Mouse (Mus musculus): ENCODE data around the gene Chrng. TPM values are rescaled to one million over a fixed set of nuclear protein-coding genes. Genes with fewer than 3 reads are reported as not detected.

The Chrng gene
- polyA plus RNA-seq, 1 experiment from 2014 or later: 0.12 TPM

- 92% methylated on average over 3 of the region's 3 CpGs for WGBS
- no peak overlapping the region for H3K4me3 ChIP-seq
Measured at GRCm38 (mm10) chr1:87227160-87227550, 22.7 kb downstream of the Chrng start.

DNA sequence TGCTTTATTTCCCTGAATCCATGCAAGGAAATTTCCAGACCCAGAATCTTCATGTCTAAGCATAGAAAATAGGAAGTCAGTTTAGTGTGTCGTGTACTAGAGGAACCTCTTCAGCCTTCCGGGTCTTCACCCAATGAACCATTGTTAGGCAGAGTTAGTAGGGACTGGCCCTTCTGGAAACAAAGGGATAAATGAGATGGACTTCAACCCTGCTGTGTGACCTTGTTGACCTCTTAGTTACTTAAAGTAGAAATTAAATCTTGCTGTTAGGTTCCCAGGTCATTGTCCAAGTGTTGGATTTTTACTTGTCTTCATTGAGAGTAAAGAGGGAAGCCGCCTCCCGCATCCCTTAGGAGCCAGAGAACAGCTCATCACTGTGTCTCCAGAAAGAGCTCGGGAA lies 26.1 kb downstream of the Chrng start:
- H3K4me3 ChIP-seq: no peak overlapping the region
- no peak overlapping the region for H3K4me2 ChIP-seq
- no peaks in the 10 kb centered on the region for H3K27me3 ChIP-seq
- peaks cover 63% of the 10 kb centered on the region for H3K36me3 ChIP-seq
- no peaks in the 10 kb centered on the region for H3K9me3 ChIP-seq
- no peak overlapping the region for H3K9ac ChIP-seq
- H3K27ac ChIP-seq: no peak overlapping the region
- WGBS: 88% methylated on average over 5 of the region's 5 CpGs
- ATAC-seq (ENCODE audit: borderline replicate concordance, extremely low read depth, low FRiP score, low TSS enrichment): no peak
- H3K4me1 ChIP-seq: no peaks in the 10 kb centered on the region

More at GRCm38 (mm10) chr1:87227160-87227550, 22.7 kb downstream of the Chrng start:
- Histone ChIP-seq H3K4me2 (no peak overlapping the region), H3K9me3 (no peaks in the 10 kb centered on the region), H3K9ac (no peak overlapping the region), H3K36me3 (peaks cover 84% of the 10 kb centered on the region), H3K4me1 (no peaks in the 10 kb centered on the region), H3K27ac (no peak overlapping the region), H3K27me3 (no peaks in the 10 kb centered on the region)
- ATAC-seq (ENCODE audit: borderline replicate concordance, extremely low read depth, low FRiP score, low TSS enrichment): no peak

DNA sequence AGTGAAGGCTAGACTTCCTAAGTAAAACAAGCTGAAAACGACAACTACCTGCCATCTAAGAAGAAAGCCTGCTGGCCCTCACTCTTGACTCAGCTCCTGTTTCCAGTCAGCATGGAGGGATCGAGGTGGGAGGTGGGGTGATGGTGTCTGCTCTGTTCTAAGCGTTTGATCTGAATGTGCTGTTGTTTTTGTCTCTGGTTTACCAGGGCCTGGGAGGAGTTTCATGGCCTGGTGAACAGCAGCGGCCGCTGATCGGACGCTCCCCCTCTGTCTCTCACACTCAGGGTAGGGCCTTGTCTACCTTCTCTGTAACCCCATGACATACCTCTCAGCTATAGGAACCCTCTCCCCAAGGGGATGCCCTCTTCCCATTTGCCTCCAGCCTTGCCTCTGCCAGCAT lies 27.7 kb downstream of the Chrng start:
- peaks cover 49% of the 10 kb centered on the region for H3K36me3 ChIP-seq
- H3K27me3 ChIP-seq: no peaks in the 10 kb centered on the region
- H3K4me2 ChIP-seq: no peak overlapping the region
- H3K27ac ChIP-seq: no peak overlapping the region
- no peaks in the 10 kb centered on the region for H3K9me3 ChIP-seq
- 83% methylated on average over 7 of the region's 7 CpGs for WGBS
- no peak overlapping the region for H3K9ac ChIP-seq
- H3K4me3 ChIP-seq: no peak overlapping the region
- ATAC-seq (ENCODE audit: borderline replicate concordance, extremely low read depth, low FRiP score, low TSS enrichment): no peak
- H3K4me1 ChIP-seq: no peaks in the 10 kb centered on the region

- WGBS: 48% methylated on average over 8 of the region's 8 CpGs
- no peak for ATAC-seq (ENCODE audit: borderline replicate concordance, extremely low read depth, low FRiP score, low TSS enrichment)
- H3K4me3 ChIP-seq: no peak overlapping the region
- peaks cover 6% of the 10 kb centered on the region; the same call in 1 of the 2 replicates for H3K36me3 ChIP-seq
- H3K9ac ChIP-seq: no peak overlapping the region
- no peak overlapping the region for H3K4me2 ChIP-seq
- H3K4me1 ChIP-seq: no peaks in the 10 kb centered on the region
- H3K9me3 ChIP-seq: no peaks in the 10 kb centered on the region
- H3K27me3 ChIP-seq: no peaks in the 10 kb centered on the region
- no peak overlapping the region for H3K27ac ChIP-seq
Measured at GRCm38 (mm10) chr1:87239056-87239455, 34.6 kb downstream of the Chrng start.

DNA sequence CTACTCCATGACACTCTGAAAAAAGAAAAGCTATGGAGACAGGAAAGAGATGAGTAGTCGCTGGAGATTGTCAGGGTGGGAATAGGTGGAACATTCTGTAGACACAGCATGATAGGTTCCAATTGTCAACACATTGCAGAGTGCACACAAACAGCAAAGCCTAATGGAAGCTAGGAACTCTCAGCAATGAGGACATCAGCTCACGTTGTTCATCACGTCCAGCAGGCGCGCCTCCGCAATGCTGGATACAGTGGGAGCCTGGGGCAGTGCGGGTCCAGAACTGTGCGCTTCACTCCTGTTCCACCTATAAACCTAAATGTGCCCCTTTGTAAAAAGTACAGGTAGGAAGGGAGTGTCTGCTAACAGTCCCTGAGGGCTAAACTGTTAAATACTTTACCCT lies 38.6 kb downstream of the Chrng start:
- H3K4me3 ChIP-seq: no peak overlapping the region
- H3K27me3 ChIP-seq: no peaks in the 10 kb centered on the region
- 88% methylated on average over 8 of the region's 8 CpGs for WGBS
- no peaks in the 10 kb centered on the region for H3K9me3 ChIP-seq
- peaks cover 6% of the 10 kb centered on the region for H3K4me1 ChIP-seq
- no peaks in the 10 kb centered on the region; the same call in 1 of the 2 replicates for H3K36me3 ChIP-seq
- no peak overlapping the region for H3K4me2 ChIP-seq
- no peak overlapping the region for H3K9ac ChIP-seq
- H3K27ac ChIP-seq: no peak overlapping the region
- no peak for ATAC-seq (ENCODE audit: borderline replicate concordance, extremely low read depth, low FRiP score, low TSS enrichment)

DNA sequence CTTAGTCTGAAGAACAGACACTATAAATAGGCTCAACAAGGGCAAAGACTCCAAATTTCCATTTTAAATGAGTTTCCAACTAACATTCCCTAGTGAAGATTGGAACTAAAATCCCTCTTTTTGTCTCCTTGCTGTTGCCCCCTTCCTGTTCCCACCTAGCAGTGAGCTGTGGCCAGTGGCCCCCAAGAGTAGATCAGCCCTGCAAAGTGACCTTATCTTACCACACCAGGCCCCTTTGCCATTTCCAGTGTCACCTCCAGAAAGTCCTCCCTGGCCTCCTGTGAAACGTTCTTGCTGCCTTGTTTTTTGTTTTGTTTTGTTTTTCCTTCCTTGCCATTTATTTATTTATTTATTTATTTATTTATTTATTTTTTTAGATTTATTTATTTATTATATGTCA lies 41.0 kb downstream of the Chrng start:
- no peaks in the 10 kb centered on the region for H3K27me3 ChIP-seq
- no peak overlapping the region for H3K4me2 ChIP-seq
- H3K27ac ChIP-seq: no peak overlapping the region
- no peak for ATAC-seq (ENCODE audit: borderline replicate concordance, extremely low read depth, low FRiP score, low TSS enrichment)
- H3K4me3 ChIP-seq: no peak overlapping the region
- 16% methylated on average over 1 of the region's 1 CpGs for WGBS
- peaks cover 6% of the 10 kb centered on the region for H3K4me1 ChIP-seq
- no peaks in the 10 kb centered on the region for H3K36me3 ChIP-seq
- H3K9ac ChIP-seq: no peak overlapping the region
- H3K9me3 ChIP-seq: no peaks in the 10 kb centered on the region

DNA sequence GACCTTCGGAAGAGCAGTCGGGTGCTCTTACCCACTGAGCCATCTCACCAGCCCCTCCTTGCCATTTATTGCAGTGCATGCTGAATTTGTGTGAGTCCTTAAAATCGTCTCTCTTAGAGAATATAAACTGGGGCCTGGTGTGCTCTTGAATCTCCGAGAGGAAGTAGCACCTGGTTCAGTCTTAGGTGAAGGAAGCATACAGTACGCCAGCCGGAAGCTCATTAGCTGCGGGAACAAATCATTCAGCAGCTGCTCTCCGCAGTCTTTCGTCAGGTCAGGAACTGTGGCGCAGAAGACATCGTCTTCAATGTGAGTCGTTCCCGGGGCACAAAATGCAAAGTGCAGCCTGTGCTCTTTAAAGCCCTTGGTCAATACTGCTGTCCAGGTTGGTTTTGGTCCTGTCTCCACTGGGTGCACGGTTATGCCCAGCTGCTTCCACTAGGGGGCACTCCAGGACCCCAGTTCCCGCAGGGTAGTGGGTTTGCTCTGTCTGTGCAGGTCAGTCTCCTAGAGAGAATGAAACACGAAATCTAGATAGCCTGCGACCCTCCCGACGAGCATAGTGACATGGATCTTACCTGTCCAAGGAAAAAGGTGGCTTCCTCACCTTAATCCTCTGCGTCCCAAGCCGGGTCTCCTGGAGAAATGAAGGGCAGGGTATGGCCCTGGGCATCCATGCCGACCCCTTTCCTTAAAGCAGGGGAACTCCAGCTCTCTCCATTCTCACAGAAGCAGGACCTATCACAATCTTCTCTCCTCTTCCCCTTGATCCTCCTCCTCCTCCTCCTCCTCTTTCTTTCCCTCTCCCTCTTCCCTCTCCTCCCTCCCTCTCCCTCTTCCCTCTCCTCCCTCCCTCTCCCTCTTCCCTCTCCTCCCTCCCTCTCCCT lies 41.7 kb downstream of the Chrng start:
- H3K27me3 ChIP-seq: no peaks in the 10 kb centered on the region
- no peak overlapping the region for H3K27ac ChIP-seq
- no peak overlapping the region for H3K9ac ChIP-seq
- H3K4me1 ChIP-seq: peaks cover 6% of the 10 kb centered on the region
- H3K4me2 ChIP-seq: peak overlapping the region; percentile 30; the same call in 1 of the 2 replicates
- ATAC-seq (ENCODE audit: borderline replicate concordance, extremely low read depth, low FRiP score, low TSS enrichment): peak; percentile 74
- no peaks in the 10 kb centered on the region for H3K36me3 ChIP-seq
- no peak overlapping the region for H3K4me3 ChIP-seq
- 24% methylated on average over 22 of the region's 22 CpGs for WGBS
- H3K9me3 ChIP-seq: no peaks in the 10 kb centered on the region

- no peaks in the 10 kb centered on the region; the same call in 1 of the 2 replicates for H3K27me3 ChIP-seq
- 49% methylated on average over 5 of the region's 5 CpGs for WGBS
- no peak overlapping the region for H3K4me3 ChIP-seq
- no peaks in the 10 kb centered on the region for H3K36me3 ChIP-seq
- H3K27ac ChIP-seq: no peak overlapping the region
- ATAC-seq (ENCODE audit: borderline replicate concordance, extremely low read depth, low FRiP score, low TSS enrichment): no peak
- H3K4me2 ChIP-seq: no peak overlapping the region
- H3K9me3 ChIP-seq: no peaks in the 10 kb centered on the region
- no peaks in the 10 kb centered on the region for H3K4me1 ChIP-seq
- no peak overlapping the region for H3K9ac ChIP-seq
Measured at GRCm38 (mm10) chr1:87252040-87252609, 47.7 kb downstream of the Chrng start.

GRCm38 (mm10) chr1:87255173-87255572 lies 50.7 kb downstream of the Chrng start:
- Histone ChIP-seq H3K4me2 (no peak overlapping the region), H3K4me1 (no peaks in the 10 kb centered on the region), H3K9ac (no peak overlapping the region), H3K27me3 (peaks cover 29% of the 10 kb centered on the region), H3K9me3 (no peaks in the 10 kb centered on the region), H3K4me3 (no peak overlapping the region), H3K27ac (no peak overlapping the region), H3K36me3 (no peaks in the 10 kb centered on the region)
- WGBS: 43% methylated on average over 4 of the region's 4 CpGs
- no peak for ATAC-seq (ENCODE audit: borderline replicate concordance, extremely low read depth, low FRiP score, low TSS enrichment)

- no peak for ATAC-seq (ENCODE audit: borderline replicate concordance, extremely low read depth, low FRiP score, low TSS enrichment)
- H3K4me3 ChIP-seq: no peak overlapping the region
- H3K36me3 ChIP-seq: no peaks in the 10 kb centered on the region
- WGBS: 19% methylated on average over 11 of the region's 11 CpGs
- H3K4me1 ChIP-seq: no peaks in the 10 kb centered on the region
- no peak overlapping the region for H3K9ac ChIP-seq
- H3K27ac ChIP-seq: no peak overlapping the region
- H3K9me3 ChIP-seq: no peaks in the 10 kb centered on the region
- H3K27me3 ChIP-seq: peaks cover 48% of the 10 kb centered on the region
- no peak overlapping the region for H3K4me2 ChIP-seq
Measured at GRCm38 (mm10) chr1:87257691-87258090, 53.2 kb downstream of the Chrng start.

GRCm38 (mm10) chr1:87258484-87258883 lies 54.0 kb downstream of the Chrng start:
- Histone ChIP-seq H3K4me2 (no peak overlapping the region), H3K36me3 (no peaks in the 10 kb centered on the region), H3K9ac (no peak overlapping the region), H3K9me3 (no peaks in the 10 kb centered on the region), H3K4me3 (no peak overlapping the region), H3K27ac (no peak overlapping the region), H3K27me3 (peaks cover 56% of the 10 kb centered on the region), H3K4me1 (no peaks in the 10 kb centered on the region)
- ATAC-seq (ENCODE audit: borderline replicate concordance, extremely low read depth, low FRiP score, low TSS enrichment): no peak
- 8% methylated on average over 14 of the region's 14 CpGs for WGBS

DNA sequence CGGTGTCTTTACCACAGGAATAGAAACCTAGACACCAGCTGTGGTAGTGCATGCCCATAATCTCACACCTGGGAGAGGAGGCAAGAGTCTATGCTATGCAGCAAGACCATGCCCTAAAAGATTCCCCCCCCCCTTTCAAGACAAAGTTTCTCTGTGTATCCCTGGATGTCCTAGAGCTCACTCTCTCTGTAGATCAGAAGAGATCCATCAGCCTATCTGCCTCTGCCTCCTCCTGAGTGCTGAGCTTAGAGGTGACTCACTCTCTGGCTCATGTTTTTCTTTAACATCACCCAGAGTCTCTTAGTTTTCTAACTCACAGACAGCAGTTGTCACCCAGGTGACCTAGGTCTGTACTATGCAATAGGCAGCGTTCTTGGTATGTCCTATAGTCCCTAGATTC lies 54.9 kb downstream of the Chrng start:
- ATAC-seq (ENCODE audit: borderline replicate concordance, extremely low read depth, low FRiP score, low TSS enrichment): no peak
- H3K4me1 ChIP-seq: peaks cover 8% of the 10 kb centered on the region
- no peaks in the 10 kb centered on the region for H3K9me3 ChIP-seq
- H3K4me3 ChIP-seq: no peak overlapping the region
- no peak overlapping the region for H3K9ac ChIP-seq
- WGBS: 67% methylated on average over 2 of the region's 2 CpGs
- H3K36me3 ChIP-seq: no peaks in the 10 kb centered on the region
- H3K4me2 ChIP-seq: no peak overlapping the region
- no peak overlapping the region for H3K27ac ChIP-seq
- H3K27me3 ChIP-seq: peaks cover 65% of the 10 kb centered on the region

All from lung, embryonic 15.5 days (tissue).